Mouse (Mus musculus) brain, embryonic 14.5 days (tissue): ENCODE measurements around the gene Sirt4.

Experiments used
- CTCF ChIP-seq: fragments of 200-500 bp; IDR thresholded peaks from 2 replicates; pipeline ENCODE4 v1.5.1; 2012; ENCODE audit warnings: inconsistent platforms, mild to moderate bottlenecking, moderate library complexity, borderline replicate concordance; ENCODE audit not compliant: insufficient read depth, insufficient read length; ENCODE audit errors: extremely low read depth
- POLR2A ChIP-seq: fragments of 200-500 bp; IDR thresholded peaks from 2 replicates; pipeline ENCODE4 v1.6.1; 2012; ENCODE audit warnings: mild to moderate bottlenecking, inconsistent platforms, borderline replicate concordance; ENCODE audit not compliant: poor library complexity, insufficient read depth, insufficient read length, severe bottlenecking; ENCODE audit errors: extremely low read depth

DNA sequence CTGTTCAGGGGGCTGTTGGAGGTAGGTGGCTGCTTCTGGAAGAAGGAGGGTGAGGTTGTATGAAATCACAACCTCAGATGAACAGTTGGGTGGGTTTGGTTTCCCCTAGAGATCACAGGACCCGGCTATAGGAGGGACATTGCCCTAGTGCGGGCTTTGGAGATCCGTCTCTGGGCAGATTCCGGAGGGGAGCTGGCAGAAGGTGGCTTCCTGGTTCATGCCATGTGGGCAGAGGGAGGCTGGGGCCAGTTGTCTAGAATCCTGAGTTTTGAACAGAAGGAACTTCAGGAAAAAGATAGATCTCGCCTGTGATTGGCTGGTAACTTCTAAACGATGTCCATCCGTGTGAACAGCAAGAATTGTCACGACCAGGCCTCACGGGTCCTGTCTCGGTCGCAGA is 52.1 kb downstream of the Sirt4 start:
- TF ChIP-seq POLR2A (no peak), CTCF (no peak)
